Mouse (Mus musculus): ENCODE results near the gene Zfp804a.

DNA sequence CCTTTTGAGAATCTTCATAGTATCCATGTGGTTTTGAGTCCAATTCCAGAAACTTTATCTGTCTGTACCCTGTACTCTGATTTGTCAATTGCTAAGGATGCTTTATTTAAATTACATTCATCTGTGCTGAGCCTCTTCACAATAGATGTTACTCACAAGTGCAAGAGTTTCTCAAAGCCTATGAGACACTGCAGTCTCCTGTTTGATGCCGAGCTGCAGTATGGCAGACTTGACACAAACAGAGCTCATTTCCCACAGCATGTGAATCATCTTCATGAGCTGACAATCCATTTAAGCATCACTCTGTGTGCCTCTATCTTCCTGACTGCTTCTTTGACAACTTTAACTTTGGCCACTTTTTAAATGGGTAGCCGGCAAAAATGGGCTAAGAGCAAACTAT lies 60.6 kb downstream of the Zfp804a start:
- TF ChIP-seq CTCF (IDR thresholded peaks at IDR 0.05; ENCODE audit: control insufficient read depth, insufficient read depth, low read length) (no peak), POLR2A (IDR thresholded peaks at IDR 0.05; ENCODE audit: borderline replicate concordance, control insufficient read depth, low read depth, low read length) (no peak)

Measured in bone marrow, adult 2 months (tissue).